Mouse (Mus musculus): ENCODE measurements around the gene Azin2.

Gene Azin2

GRCm38 (mm10) chr4:128894112-128894511, 68.1 kb downstream of the Azin2 start:
- DNase-seq = peak in 1 of 2 experiments; percentile 19

GRCm38 (mm10) chr4:128892188-128892587, 70.1 kb downstream of the Azin2 start:
- peak; percentile 16 to 28 for DNase-seq

- DNase-seq = peak in 1 of 2 experiments; percentile 20
These were observed 70.5 kb downstream of the Azin2 start for GRCm38 (mm10) chr4:128891746-128892145.

- peak; percentile 92 to 95 for DNase-seq
These were observed 71.1 kb downstream of the Azin2 start for GRCm38 (mm10) chr4:128891157-128891556.

- peak; percentile 24 to 32 for DNase-seq
These were observed 72.3 kb downstream of the Azin2 start for GRCm38 (mm10) chr4:128889752-128890630.

- peak in 1 of 2 experiments; percentile 29 for DNase-seq
These were observed 73.7 kb downstream of the Azin2 start for GRCm38 (mm10) chr4:128888436-128888990.

- peak; percentile 92 for DNase-seq
These were observed 74.6 kb downstream of the Azin2 start for GRCm38 (mm10) chr4:128887641-128888091.

- DNase-seq = no peak
These were observed 75.2 kb downstream of the Azin2 start for GRCm38 (mm10) chr4:128887026-128887425.

GRCm38 (mm10) chr4:128886571-128886970, 75.7 kb downstream of the Azin2 start:
- peak; percentile 65 for DNase-seq

GRCm38 (mm10) chr4:128885540-128885939, 76.7 kb downstream of the Azin2 start:
- DNase-seq = peak; percentile 26 to 27

GRCm38 (mm10) chr4:128884711-128885095, 77.5 kb downstream of the Azin2 start:
- DNase-seq = no peak

GRCm38 (mm10) chr4:128883801-128884710, 78.2 kb downstream of the Azin2 start:
- DNase-seq = peak; percentile 82 to 88

- DNase-seq = peak; percentile 83 to 90
These were observed 78.9 kb downstream of the Azin2 start, which contains the start of gene Trim62 for GRCm38 (mm10) chr4:128883379-128883781. TSS of gene Trim62 (plus strand) at chr4:128883580.
